Mouse (Mus musculus) naive thymus-derived CD4-positive, alpha-beta T cell, adult 5 months (primary cell): ENCODE data around the gene Rgsl1. TPM values are rescaled to one million over a fixed set of nuclear protein-coding genes. Genes with fewer than 3 reads are reported as not detected.

Source experiments
- polyA plus RNA-seq: library from polyadenylated mRNA; unstranded; fragments of 100-300 nt; shearing (Covaris generic); gene quantifications from one replicate; pipeline ENCODE4 v1.2.1, GENCODE M21; 2017

The Rgsl1 gene
- polyA plus RNA-seq: not detected

DNA sequence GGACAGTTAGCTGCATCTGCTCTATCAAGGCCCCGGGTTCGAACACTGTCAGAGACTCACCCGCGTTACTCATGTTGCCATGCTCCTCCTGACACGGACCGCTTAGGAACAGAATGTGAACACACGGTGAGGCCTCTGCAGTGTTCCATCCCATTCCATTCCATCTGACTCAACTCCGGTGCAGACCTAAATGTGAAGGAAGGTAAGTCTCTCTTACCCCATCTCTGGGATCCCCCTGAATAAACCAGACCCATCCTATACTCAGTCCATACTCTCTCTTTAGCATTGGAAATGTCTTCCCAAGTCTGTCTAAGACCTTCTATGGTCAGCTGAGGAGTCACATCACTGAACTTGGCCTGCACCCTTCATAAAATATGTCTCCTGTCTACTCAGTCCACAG lies at the start of gene Rgsl1:
Gene Rgsl1, minus strand, starts transcription at position 101 of the 400 bp plus-strand sequence.

DNA sequence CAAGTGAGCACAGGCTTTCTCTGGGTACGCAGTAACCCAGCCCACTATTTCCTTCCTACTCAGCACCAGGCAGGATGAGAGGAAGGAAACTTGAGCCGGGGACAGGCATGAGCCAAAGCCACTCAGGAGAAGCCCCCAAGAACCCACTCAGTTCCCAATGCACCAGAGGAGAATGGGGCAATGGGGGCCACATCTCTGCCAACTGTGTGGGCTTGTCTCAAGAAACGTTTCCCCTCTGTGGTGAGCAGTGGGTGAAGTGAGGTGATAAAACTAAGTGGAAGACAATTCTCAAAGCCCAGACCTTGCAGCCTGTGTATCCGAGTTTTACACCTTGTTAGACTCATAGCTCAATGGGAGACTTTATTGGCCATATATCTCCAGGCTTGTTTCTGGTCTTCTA lies 47.5 kb upstream of the Rgsl1 start, which contains the start of gene Teddm1a:
Gene Teddm1a, plus strand, starts transcription at position 301 of the 400 bp plus-strand sequence.

GRCm38 (mm10) chr1:153874045-153874444 lies 30.1 kb upstream of the Rgsl1 start, which contains the start of gene Teddm1b:
TSS of gene Teddm1b (plus strand) at chr1:153874345.

DNA sequence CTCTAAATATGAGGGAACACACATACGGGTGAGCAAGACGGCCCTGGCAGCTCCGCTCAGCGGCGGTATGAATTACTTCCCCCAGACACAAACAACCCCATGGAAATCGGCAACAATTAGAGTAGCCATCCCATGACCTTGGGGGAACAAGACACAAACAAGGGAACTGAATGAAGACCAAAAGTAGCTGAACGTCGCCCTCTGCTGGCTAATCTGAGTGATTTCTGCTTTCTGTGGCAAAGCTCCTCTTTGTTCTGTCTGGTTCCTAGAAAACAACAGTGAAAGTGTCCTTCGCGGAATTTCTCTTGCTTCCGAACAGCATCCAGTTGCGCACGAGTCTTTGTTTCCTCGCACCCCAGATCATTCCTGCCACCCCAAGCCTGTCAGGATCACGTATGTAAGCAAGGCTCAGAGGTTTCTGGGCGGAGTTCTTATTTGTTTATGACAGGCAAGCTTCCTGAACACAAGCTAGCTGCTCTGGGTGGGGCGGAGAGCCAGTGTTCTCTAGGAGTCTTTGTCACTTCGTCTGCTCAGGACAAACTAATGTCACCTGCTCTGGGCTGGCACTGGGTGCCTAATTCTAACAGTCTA lies 94.6 kb downstream of the Rgsl1 start, which contains the start of gene Rnasel:
Gene Rnasel, plus strand, starts transcription at position 216 of the 591 bp plus-strand sequence.

DNA sequence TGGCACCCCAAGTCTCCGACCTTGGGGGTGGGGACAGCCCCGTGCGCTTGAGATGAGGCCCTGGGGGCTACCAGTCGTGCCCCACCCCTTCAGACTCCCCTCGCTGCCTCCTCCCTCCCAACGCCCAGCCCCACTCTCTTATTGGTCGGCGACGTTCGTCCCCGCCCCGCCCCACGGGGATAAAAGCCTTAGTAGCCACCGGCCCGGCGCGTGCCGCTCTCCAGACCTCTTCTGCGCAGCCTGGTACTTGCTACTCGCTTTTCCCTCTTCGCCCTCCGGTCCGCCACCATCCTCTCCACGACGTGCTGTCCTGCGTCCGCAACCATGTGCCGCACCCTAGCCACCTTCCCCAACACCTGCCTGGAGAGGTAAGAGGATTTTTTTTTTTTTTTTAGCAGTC lies 103.8 kb downstream of the Rgsl1 start, which contains the start of gene Rgs16:
Gene Rgs16, plus strand, starts transcription at position 205 of the 400 bp plus-strand sequence.

Other genes with a start within 250 kb of the Rgsl1 start
- gene Rgs8, start 191.1 kb downstream of the Rgsl1 start, polyA plus RNA-seq: not detected
- 2.2 TPM for gene Rgs16, start 103.8 kb downstream of the Rgsl1 start, polyA plus RNA-seq
- 18.0 TPM for gene Rnasel, start 94.7 kb downstream of the Rgsl1 start, polyA plus RNA-seq
- gene Teddm1b, start 30.2 kb upstream of the Rgsl1 start, polyA plus RNA-seq: not detected
- not detected for gene Teddm1a, start 47.6 kb upstream of the Rgsl1 start, polyA plus RNA-seq
- 44.9 TPM for gene Glul, start 55.8 kb upstream of the Rgsl1 start, polyA plus RNA-seq
- gene Teddm2, start 56.1 kb upstream of the Rgsl1 start, polyA plus RNA-seq: 0.35 TPM